Mouse (Mus musculus): ENCODE measurements around the gene Magix. TPM values are rescaled to one million over a fixed set of nuclear protein-coding genes. Genes with fewer than 3 reads are reported as not detected.
A peak's percentile ranks its signal among the peaks of the same experiment; 100 is the strongest.

The Magix gene
- total RNA-seq, 2 experiments from 2014 or later, result 10.8 to 13.9 TPM

DNA sequence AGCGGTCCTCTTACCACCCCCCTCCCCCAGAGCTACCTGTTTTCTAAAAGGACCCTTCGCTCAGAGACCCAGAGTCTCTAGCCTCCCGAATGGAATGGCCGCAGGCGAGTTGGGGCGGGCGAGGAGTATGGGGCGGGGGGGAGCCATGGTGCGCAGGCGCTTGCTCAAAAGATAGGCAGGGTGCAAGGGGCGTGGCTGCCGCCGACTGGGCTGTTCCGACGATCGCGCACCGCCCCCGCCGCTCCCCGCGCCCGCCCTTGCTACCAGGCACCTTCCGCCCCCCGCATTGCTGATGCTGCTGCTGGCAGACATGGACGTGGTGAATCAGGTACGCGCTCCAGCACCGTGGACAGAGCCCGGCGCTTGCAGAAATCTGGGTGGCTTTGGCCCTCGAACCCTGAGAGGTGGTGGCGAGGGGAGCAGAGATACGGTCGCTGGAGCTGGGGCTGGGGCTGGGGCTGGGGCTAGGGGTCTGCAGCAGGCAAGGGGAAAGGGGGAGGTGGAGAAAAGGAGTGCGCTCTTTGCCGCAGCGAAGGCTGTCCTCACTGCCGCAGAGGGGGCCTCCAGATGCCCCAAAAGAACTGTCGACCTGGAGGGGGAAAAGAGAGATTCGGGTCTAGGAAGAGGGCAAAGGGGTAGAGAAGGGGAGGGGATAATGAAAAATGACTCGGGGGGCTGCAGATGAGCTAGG is 42.5 kb downstream of the Magix start, which contains the start of gene Syp:
Gene Syp, plus strand, starts transcription at position 71 of the 691 bp plus-strand sequence.
- peak; percentile 60 to 71 for DNase-seq
- intact Hi-C loops (cut with DNase I), result no loop called here

DNA sequence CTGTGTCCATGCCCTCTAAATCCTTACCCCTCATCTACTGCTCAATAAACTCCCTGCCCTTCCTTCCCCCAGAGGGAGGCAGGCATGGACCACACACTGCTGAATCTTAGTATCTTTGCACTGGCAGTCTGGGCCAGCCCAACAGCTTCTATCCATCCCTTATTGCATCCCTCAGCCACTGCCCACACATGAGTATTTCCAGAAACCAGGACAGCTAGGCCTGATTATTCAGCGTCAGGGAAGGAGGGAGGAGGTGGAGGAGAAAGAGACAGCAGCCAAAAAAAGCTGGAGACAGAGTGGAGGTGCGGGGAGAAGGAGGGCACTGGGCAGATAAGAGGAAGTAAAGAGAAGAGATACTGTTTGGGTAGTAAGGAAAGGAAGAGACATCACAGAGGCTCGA is 46.0 kb downstream of the Magix start:
- no peak for DNase-seq
- intact Hi-C loops (cut with DNase I), result no loop called here

DNA sequence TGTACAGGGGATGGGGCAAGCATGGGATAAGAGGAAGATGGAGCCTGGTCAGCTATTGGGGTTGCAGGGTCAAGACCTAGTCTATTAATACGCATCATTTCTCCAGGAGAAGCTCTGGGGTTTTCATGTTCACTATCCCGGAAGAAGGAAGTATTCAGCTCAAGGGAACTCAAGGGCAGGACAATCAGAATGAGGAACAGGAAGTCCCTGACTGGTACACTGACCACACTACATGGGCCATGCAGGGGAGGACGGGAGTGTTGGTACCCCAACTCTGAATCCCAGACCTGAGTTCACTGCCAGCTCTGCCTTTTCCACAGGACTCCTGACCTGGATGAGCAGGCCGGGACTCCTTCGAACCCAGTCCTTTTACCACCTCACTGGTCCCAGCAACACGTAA is 48.5 kb downstream of the Magix start:
- intact Hi-C loops (cut with DNase I), result no loop called here
- no peak for DNase-seq

Other genes with a start within 250 kb of the Magix start
- gene Foxp3, start 107.6 kb downstream of the Magix start, total RNA-seq (2021), result under 1 TPM; 0.25 to 0.45 TPM
- 1 to 10 TPM; 1.9 to 2.1 TPM for gene Ppp1r3f, start 107.0 kb downstream of the Magix start, total RNA-seq (2021)
- gene Ccdc22, start 75.7 kb downstream of the Magix start, total RNA-seq (2021), result 10 to 100 TPM; 11.4 to 12.4 TPM
- gene Cacna1f, start 74.2 kb downstream of the Magix start, total RNA-seq (2021), result not detected
- 1 to 10 TPM in 1 of 2 experiments, under 1 TPM in 1; 0.57 to 1.9 TPM for gene Syp, start 42.8 kb downstream of the Magix start, total RNA-seq (2021)
- 10 to 100 TPM; 19.4 to 21.7 TPM for gene Prickle3, start 24.0 kb downstream of the Magix start, total RNA-seq (2021)
- 10 to 100 TPM; 84.8 to 88.4 TPM for gene Plp2, start 9.9 kb downstream of the Magix start, total RNA-seq (2021)
- gene Gpkow, start 15.9 kb upstream of the Magix start, total RNA-seq (2021), result 10 to 100 TPM; 24.8 to 26.8 TPM
- 10 to 100 TPM; 31.0 to 33.4 TPM for gene Wdr45, start 33.1 kb upstream of the Magix start, total RNA-seq (2021)
- gene Gm45208, start 41.0 kb upstream of the Magix start, total RNA-seq (2021), result not detected
- 10 to 100 TPM in 1 of 2 experiments, 1 to 10 TPM in 1; 9.4 to 10.6 TPM for gene Praf2, start 47.2 kb upstream of the Magix start, total RNA-seq (2021)
- 1 to 10 TPM; 1.4 to 1.7 TPM for gene Ccdc120, start 69.7 kb upstream of the Magix start, total RNA-seq (2021)
- gene Tfe3, start 81.3 kb upstream of the Magix start, total RNA-seq (2021), result 10 to 100 TPM; 17.4 to 19.0 TPM
- gene Gripap1, start 108.5 kb upstream of the Magix start, total RNA-seq (2021), result 10 to 100 TPM; 27.7 to 30.2 TPM
- under 1 TPM; 0.79 to 0.94 TPM for gene Kcnd1, start 141.0 kb upstream of the Magix start, total RNA-seq (2021)
- gene Otud5, start 160.1 kb upstream of the Magix start, total RNA-seq (2021), result 10 to 100 TPM; 34.0 to 38.8 TPM
- 1 to 10 TPM; 2.1 to 2.8 TPM for gene Pim2, start 197.0 kb upstream of the Magix start, total RNA-seq (2021)
- gene Slc35a2, start 202.8 kb upstream of the Magix start, total RNA-seq (2021), result 10 to 100 TPM; 15.5 to 15.8 TPM
- 10 to 100 TPM; 33.3 to 33.7 TPM for gene Pqbp1, start 218.0 kb upstream of the Magix start, total RNA-seq (2021)
- gene Timm17b, start 218.1 kb upstream of the Magix start, total RNA-seq (2021), result 10 to 100 TPM; 46.4 to 51.2 TPM
- gene Gm10491, start 226.6 kb upstream of the Magix start, total RNA-seq (2021), result not detected
- not detected for gene Gm10490, start 228.3 kb upstream of the Magix start, total RNA-seq (2021)
- gene Pcsk1n, start 238.6 kb upstream of the Magix start, total RNA-seq (2021), result not detected
- gene Eras, start 247.4 kb upstream of the Magix start, total RNA-seq (2021), result not detected